Mouse (Mus musculus): ENCODE measurements around the gene Gk5.

GRCm38 (mm10) chr9:96102846-96103245 is 16.3 kb upstream of the Gk5 start:
- TF ChIP-seq USF1 (IDR thresholded peaks at IDR 0.05; ENCODE audit: low read depth, low read length), result no peak
- TF ChIP-seq CTCF (conservative IDR thresholded peaks at IDR 0.05 in 1 of 2, IDR thresholded peaks at IDR 0.05 in 1 of 2; ENCODE audit: low read depth in 2 of 2, low read length in 2 of 2), result no peak
- no peak for TF ChIP-seq NRF1 (IDR thresholded peaks at IDR 0.05; ENCODE audit: low read depth, low read length)

Measured in CH12.LX (cell line).